Mouse (Mus musculus) CH12.LX (cell line): ENCODE measurements around the gene Emc8. TPM values are rescaled to one million over a fixed set of nuclear protein-coding genes. Genes with fewer than 3 reads are reported as not detected.

ENCODE experiments used
- DNase-seq: peaks from one replicate; pipeline ENCODE4 v3.0.0-alpha.2; 2013; ENCODE audit errors: extremely low read depth
- H3K27ac ChIP-seq: 2 replicates; pipeline ENCODE4 v1.5.1; 2012; ENCODE audit warnings: low read depth, mild to moderate bottlenecking, control low read depth, moderate library complexity; ENCODE audit not compliant: insufficient read depth
- H3K27me3 ChIP-seq: replicated peaks from 2 replicates; pipeline ENCODE3; 2012; ENCODE audit warnings: inconsistent platforms
- H3K36me3 ChIP-seq, 2 experiments: replicated peaks in 1 of 2; 2 replicates each; pipeline versions ENCODE3 to v1.6.1; 2012; ENCODE audit warnings: inconsistent platforms in 1 of 2, low read length in 1 of 2, mild to moderate bottlenecking in 1 of 2, mixed read lengths in 1 of 2, moderate library complexity in 1 of 2; ENCODE audit not compliant: control insufficient read depth in 1 of 2, insufficient read depth in 1 of 2
- H3K4me1 ChIP-seq, 2 experiments: 2 replicates each; pipeline ENCODE4 v1.6.1; 2012; ENCODE audit warnings: inconsistent platforms in 1 of 2, moderate library complexity in 1 of 2; ENCODE audit not compliant: insufficient read depth in 2 of 2, control insufficient read depth in 1 of 2
- H3K4me2 ChIP-seq: 2 replicates; pipeline ENCODE4 v1.6.1; 2012; ENCODE audit warnings: low read depth, mild to moderate bottlenecking, control low read depth; ENCODE audit not compliant: poor library complexity, insufficient read depth, severe bottlenecking
- H3K4me3 ChIP-seq, 3 experiments: fragments of 150-350 bp in 1 of 3; sonication (generic) in 1 of 3; replicated peaks in 1 of 3; 2 replicates each; pipeline versions ENCODE3 to v1.5.1; 2011 to 2012; ENCODE audit warnings: low read depth in 2 of 3, low read length in 2 of 3, mild to moderate bottlenecking in 2 of 3, moderate library complexity in 2 of 3, control low read depth in 1 of 3, improper control_type of control experiment in 1 of 3, inconsistent platforms in 1 of 3, mixed read lengths in 1 of 3; ENCODE audit not compliant: poor library complexity in 1 of 3
- H3K79me2 ChIP-seq: replicated peaks from 2 replicates; pipeline ENCODE4 v1.6.1; 2012; ENCODE audit warnings: mild to moderate bottlenecking, moderate library complexity; ENCODE audit not compliant: control insufficient read depth, poor library complexity, insufficient read depth, severe bottlenecking; ENCODE audit errors: extremely low read depth
- H3K9ac ChIP-seq: 2 replicates; pipeline ENCODE4 v1.6.1; 2012; ENCODE audit warnings: low read depth, mild to moderate bottlenecking, control low read depth, moderate library complexity; ENCODE audit not compliant: insufficient read depth
- H3K9me3 ChIP-seq: replicated peaks from 2 replicates; pipeline ENCODE3; 2012; ENCODE audit warnings: low read length, inconsistent platforms, mixed read lengths
- BHLHE40 ChIP-seq: IDR thresholded peaks from 2 replicates; pipeline ENCODE4 v1.6.1; 2011; ENCODE audit warnings: mild to moderate bottlenecking, low read depth, low read length, improper control_type of control experiment
- CHD1 ChIP-seq: IDR thresholded peaks from 2 replicates; pipeline ENCODE4 v1.6.1; 2012; ENCODE audit warnings: low read depth, low read length, improper control_type of control experiment, inconsistent platforms
- CTCF ChIP-seq, 2 experiments: IDR thresholded peaks in 1 of 2; conservative IDR thresholded peaks in 1 of 2; 2 replicates each; pipeline ENCODE4 v1.5.1; 2011 to 2012; ENCODE audit warnings: low read depth in 2 of 2, low read length in 2 of 2, improper control_type of control experiment in 1 of 2, inconsistent platforms in 1 of 2, mild to moderate bottlenecking in 1 of 2, moderate library complexity in 1 of 2
- E2F4 ChIP-seq: IDR thresholded peaks from 2 replicates; pipeline ENCODE4 v1.6.1; 2011; ENCODE audit warnings: low read depth, low read length, improper control_type of control experiment; ENCODE audit not compliant: insufficient replicate concordance
- HCFC1 ChIP-seq: IDR thresholded peaks from 2 replicates; pipeline ENCODE4 v1.6.1; 2012; ENCODE audit warnings: low read depth, mild to moderate bottlenecking, inconsistent platforms, low read length, improper control_type of control experiment
- IRF4 ChIP-seq: IDR thresholded peaks from 2 replicates; pipeline ENCODE4 v1.6.1; 2014; ENCODE audit warnings: low read depth, mild to moderate bottlenecking, inconsistent platforms, low read length, improper control_type of control experiment
- MAZ ChIP-seq: IDR thresholded peaks from 2 replicates; pipeline ENCODE4 v1.6.1; 2012; ENCODE audit warnings: low read depth, mild to moderate bottlenecking, inconsistent platforms, low read length, improper control_type of control experiment, moderate library complexity
- MYC ChIP-seq: IDR thresholded peaks from 2 replicates; pipeline ENCODE4 v1.6.1; 2011; ENCODE audit warnings: low read depth, mild to moderate bottlenecking, improper control_type of control experiment, low read length
- POLR2A ChIP-seq: IDR thresholded peaks from 2 replicates; pipeline ENCODE4 v1.6.1; 2011; ENCODE audit warnings: low read depth, mild to moderate bottlenecking, improper control_type of control experiment, low read length
- RAD21 ChIP-seq: IDR thresholded peaks from 2 replicates; pipeline ENCODE4 v1.6.1; 2011; ENCODE audit warnings: low read depth, mild to moderate bottlenecking, low read length, improper control_type of control experiment, moderate library complexity
- SIN3A ChIP-seq: IDR thresholded peaks from 2 replicates; pipeline ENCODE4 v1.6.1; 2012; ENCODE audit warnings: low read length, improper control_type of control experiment, inconsistent platforms
- SMC3 ChIP-seq: IDR thresholded peaks from 2 replicates; pipeline ENCODE4 v1.6.1; 2011; ENCODE audit warnings: low read depth, low read length, improper control_type of control experiment
- dilution Hi-C: fragments of 300-500 bp; cut with MboI; formaldehyde crosslinking; loops from 2 replicates; pipeline ENCODE4 v1.14.3; 2020; ENCODE audit warnings: low sequenced_read_pairs; ENCODE audit not compliant: extremely low pct_unique_long_range_greater_than_20kb, extremely low pct_ligation_motif_present
- in situ Hi-C: fragments of 300-500 bp; cut with MboI; formaldehyde crosslinking; loops from 3 replicates; pipeline ENCODE4 v1.14.3; 2019; ENCODE audit warnings: low sequenced_read_pairs, low pct_ligation_motif_present, low pct_unique_long_range_greater_than_20kb, mixed read lengths
- polyA plus RNA-seq: library from polyadenylated mRNA; unstranded; fragments of >175 nt; gene quantifications from 2 replicates; pipeline ENCODE4 v1.2.1, GENCODE M21; 2012; ENCODE audit warnings: low read depth; ENCODE audit not compliant: insufficient read length
- total RNA-seq, 2 experiments: library from RNA; depleted of rRNA; stranded (reverse); fragments of 300-350 nt in 1 of 2; fragments of >200 nt in 1 of 2; gene quantifications; 2 replicates each; pipeline ENCODE4 v1.2.3; 2012 to 2014

The Emc8 gene
- total and polyA plus RNA-seq, 3 experiments: 33.4 to 184 (median 113) TPM

DNA sequence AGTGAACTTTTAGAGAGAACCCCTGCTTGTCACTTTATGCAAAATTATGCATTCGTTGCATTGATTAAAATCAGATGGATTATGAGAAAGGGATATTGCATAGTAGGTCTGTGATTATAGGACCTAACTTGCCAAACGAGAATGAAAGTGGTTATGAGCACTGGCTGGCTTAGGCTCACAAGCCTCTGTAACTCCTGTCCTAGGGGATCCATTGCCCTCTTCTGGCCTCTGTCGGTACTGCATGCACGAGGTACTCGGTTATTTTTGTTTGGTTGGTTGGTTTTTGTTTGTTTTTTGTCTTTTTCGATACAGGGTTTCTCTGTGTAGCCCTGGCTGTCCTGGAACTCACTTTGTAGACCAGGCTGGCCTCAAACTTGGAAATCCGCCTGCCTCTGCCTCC, 60.5 kb downstream of the Emc8 start:
- H3K9me3 ChIP-seq: peaks cover 8% of the 10 kb centered on the region
- dilution Hi-C loops: no loop called here
- no peak overlapping the region for H3K9ac ChIP-seq
- no peaks in the 10 kb centered on the region for H3K79me2 ChIP-seq
- peak overlapping the region; percentile 7 to 34 (median 29) for H3K4me3 ChIP-seq
- H3K36me3 ChIP-seq: no peaks in the 10 kb centered on the region
- peak; percentile 74 to 89 for TF ChIP-seq CTCF (conservative IDR thresholded peaks at IDR 0.05 in 1 of 2, IDR thresholded peaks at IDR 0.05 in 1 of 2; ENCODE audit: low read depth in 2 of 2, low read length in 2 of 2)
- peak; percentile 60 for TF ChIP-seq RAD21
- 0 out of 2 replicates have a peak, but pooled peaks have one; percentile 14 for TF ChIP-seq IRF4
- peak; percentile 43 for TF ChIP-seq SMC3
- no peak for TF ChIP-seq E2F4
- no peak for TF ChIP-seq CHD1
- no peak for TF ChIP-seq HCFC1
- TF ChIP-seq MYC: 0 out of 2 replicates have a peak, but pooled peaks have one; percentile 38
- 0 out of 2 replicates have a peak, but pooled peaks have one; percentile 49 for TF ChIP-seq SIN3A
- TF ChIP-seq POLR2A: no peak
- H3K27ac ChIP-seq: no peak overlapping the region
- in situ Hi-C loops: no loop called here
- peaks cover 7 to 14% of the 10 kb centered on the region in 2 experiments for H3K4me1 ChIP-seq
- peak overlapping the region; percentile 86 for H3K4me2 ChIP-seq
- DNase-seq: peak; percentile 77
- peaks cover 40% of the 10 kb centered on the region for H3K27me3 ChIP-seq

DNA sequence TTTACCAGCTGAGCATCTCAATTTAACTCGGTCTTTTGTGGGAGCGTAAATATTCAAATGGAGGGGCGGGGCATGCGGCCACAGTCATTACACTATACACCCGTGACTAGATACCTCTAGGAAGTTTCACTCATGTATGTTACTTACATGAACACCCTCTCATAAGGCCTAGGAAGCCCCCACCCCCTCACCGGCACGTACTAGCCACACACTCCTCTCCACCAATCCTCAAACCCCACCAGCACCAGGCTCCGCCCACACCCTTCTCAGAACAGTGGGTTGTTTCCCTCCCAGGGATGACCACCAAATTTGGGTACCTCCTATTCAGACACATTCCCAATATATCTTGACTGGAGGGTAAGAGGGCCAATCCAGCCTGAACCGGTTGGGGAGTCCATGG, 60.9 kb downstream of the Emc8 start:
- H3K9ac ChIP-seq: no peak overlapping the region
- peak overlapping the region; percentile 86 for H3K4me2 ChIP-seq
- dilution Hi-C loops: no loop called here
- peak overlapping the region; percentile 7 to 34 (median 29) for H3K4me3 ChIP-seq
- TF ChIP-seq BHLHE40: 0 out of 2 replicates have a peak, but pooled peaks have one; percentile 12
- TF ChIP-seq MAZ: no peak
- TF ChIP-seq, all 38 proteins: peak for 1
- in situ Hi-C loops: no loop called here
- Histone ChIP-seq H3K4me1 (peaks cover 7 to 14% of the 10 kb centered on the region in 2 experiments), H3K27me3 (peaks cover 37% of the 10 kb centered on the region), H3K79me2 (no peaks in the 10 kb centered on the region), H3K27ac (no peak overlapping the region), H3K9me3 (peaks cover 8% of the 10 kb centered on the region), H3K36me3 (no peaks in the 10 kb centered on the region)
- peak; percentile 34 for DNase-seq

Other genes starting within 250 kb of the Emc8 start
- 61.2 and 68.4 TPM in 2 replicates for gene Gins2, start 79.3 kb downstream of the Emc8 start, total RNA-seq (2012; rRNA removed)
- gene Gins2, start 79.3 kb downstream of the Emc8 start, total RNA-seq (2014; rRNA removed): 50.0 TPM in 2 replicates
- 127 and 129 TPM in 2 replicates for gene Gins2, start 79.3 kb downstream of the Emc8 start, polyA plus RNA-seq
- 0.85 and 1.7 TPM in 2 replicates for gene 1190005I06Rik, start 20.9 kb downstream of the Emc8 start, total RNA-seq (2012; rRNA removed)
- gene 1190005I06Rik, start 20.9 kb downstream of the Emc8 start, total RNA-seq (2014; rRNA removed): not detected in 2 replicates
- 0.36 TPM in 1 of 2 replicates, not detected in the other for gene 1190005I06Rik, start 20.9 kb downstream of the Emc8 start, polyA plus RNA-seq
- 0.97 and 1.1 TPM in 2 replicates for gene Gm27021, start 494 bp downstream of the Emc8 start, total RNA-seq (2012; rRNA removed)
- 0.49 and 1.0 TPM in 2 replicates for gene Gm27021, start 494 bp downstream of the Emc8 start, total RNA-seq (2014; rRNA removed)
- 0.49 TPM in 1 of 2 replicates, not detected in the other for gene Gm27021, start 494 bp downstream of the Emc8 start, polyA plus RNA-seq
- 890 and 970 TPM in 2 replicates for gene Cox4i1, start 351 bp downstream of the Emc8 start, total RNA-seq (2012; rRNA removed)
- 519 and 596 TPM in 2 replicates for gene Cox4i1, start 351 bp downstream of the Emc8 start, total RNA-seq (2014; rRNA removed)
- gene Cox4i1, start 351 bp downstream of the Emc8 start, polyA plus RNA-seq: 673 and 711 TPM in 2 replicates
- 16.3 and 17.7 TPM in 2 replicates for gene Irf8, start 67.8 kb upstream of the Emc8 start, total RNA-seq (2012; rRNA removed)
- 11.2 and 13.3 TPM in 2 replicates for gene Irf8, start 67.8 kb upstream of the Emc8 start, total RNA-seq (2014; rRNA removed)
- gene Irf8, start 67.8 kb upstream of the Emc8 start, polyA plus RNA-seq: 34.3 and 37.4 TPM in 2 replicates